8 mouse cellular contexts compared by ENCODE assay signal in the genomic region with DNA sequence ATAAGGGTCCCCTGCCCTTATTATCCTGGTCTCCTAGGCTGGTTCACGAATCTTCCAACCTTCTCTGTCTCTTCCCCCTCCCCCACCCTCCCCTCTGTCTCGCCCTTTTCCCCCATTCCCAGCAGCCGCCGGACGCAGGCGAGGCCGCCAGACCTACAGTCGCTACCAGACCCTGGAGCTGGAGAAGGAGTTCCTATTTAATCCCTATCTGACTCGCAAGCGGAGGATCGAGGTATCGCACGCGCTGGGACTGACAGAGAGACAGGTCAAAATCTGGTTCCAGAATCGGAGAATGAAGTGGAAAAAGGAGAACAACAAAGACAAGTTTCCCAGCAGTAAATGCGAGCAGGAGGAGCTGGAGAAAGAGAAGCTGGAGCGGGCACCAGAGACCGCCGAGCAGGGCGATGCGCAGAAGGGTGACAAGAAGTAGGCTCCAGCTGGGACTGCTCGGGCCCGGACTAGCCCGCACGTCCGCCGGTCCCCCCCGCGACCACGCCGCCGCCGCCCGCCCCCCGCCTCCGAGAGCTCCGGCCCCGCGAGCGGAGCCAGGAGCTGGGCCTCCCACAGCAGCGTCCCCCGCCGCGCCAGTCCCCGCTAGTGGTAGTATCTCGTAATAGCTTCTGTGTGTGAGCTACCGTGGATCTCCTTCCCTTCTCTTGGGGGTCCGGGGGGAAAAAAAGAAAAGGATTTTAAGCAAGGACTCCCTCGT. TPM values are rescaled to one million over a fixed set of nuclear protein-coding genes. Genes with fewer than 3 reads are reported as not detected.
A peak's percentile ranks its signal among the peaks of the same experiment; 100 is the strongest.
DNase-seq lines count a peak whose midpoint lies in the region; ATAC-seq and TF ChIP-seq lines count a peak whose summit lies in the region.

No protein-coding gene starts in this region.

- DNase-seq in heart, postnatal 14 days: no peak
- DNase-seq in R1 (ENCODE audit: low read depth, low spot score): peak; percentile 69
- DNase-seq in heart, postnatal 0 days (ENCODE audit: low spot score): peak; percentile 52
- no peak for DNase-seq in limb, embryonic 14.5 days (ENCODE audit: low spot score)
- no peak for DNase-seq in natural killer cell, adult 2 months (ENCODE audit: low spot score in 2 of 2)
- DNase-seq in gastrocnemius, adult 8-10 months (ENCODE audit: low spot score in 2 of 2): no peak

- peaks cover 15% of the 10 kb centered on the region; the same call in 1 of the 2 replicates for H3K4me1 ChIP-seq in heart, embryonic 11.5 days (ENCODE audit: control insufficient read depth, insufficient read depth, low read length)
- no peaks in the 10 kb centered on the region for H3K4me1 ChIP-seq in heart, postnatal 0 days (ENCODE audit: control insufficient read depth, insufficient read depth)
- H3K4me1 ChIP-seq in limb, embryonic 14.5 days (ENCODE audit: control insufficient read depth, insufficient read depth, low read length): peaks cover 4% of the 10 kb centered on the region; the same call in 1 of the 2 replicates
- peaks cover 30% of the 10 kb centered on the region for H3K4me1 ChIP-seq in neural tube, embryonic 12.5 days

- ATAC-seq in heart, embryonic 11.5 days (replicated peaks; ENCODE audit: insufficient number of reproducible peaks, low FRiP score, low TSS enrichment): no peak
- ATAC-seq in heart, postnatal 0 days (ENCODE audit: insufficient read depth, low read depth): 0 out of 2 replicates have a peak, but pooled peaks have one; percentile 43
- ATAC-seq in limb, embryonic 14.5 days (ENCODE audit: low FRiP score, low read depth): no peak
- no peak for ATAC-seq in neural tube, embryonic 12.5 days (ENCODE audit: low FRiP score, low read depth)

- peak overlapping the region; percentile 71 for H3K4me2 ChIP-seq in heart, embryonic 11.5 days
- peak overlapping the region; percentile 62 for H3K4me2 ChIP-seq in heart, postnatal 0 days (ENCODE audit: low read depth, low read length)
- peak overlapping the region; percentile 41 for H3K4me2 ChIP-seq in limb, embryonic 14.5 days (replicated peaks; ENCODE audit: low read depth, low read length, severe bottlenecking)
- peak overlapping the region; percentile 100 for H3K4me2 ChIP-seq in neural tube, embryonic 12.5 days (replicated peaks)

- TF ChIP-seq POLR2A in limb, embryonic 14.5 days (IDR thresholded peaks at IDR 0.05; ENCODE audit: borderline replicate concordance, extremely low read depth, insufficient read depth, insufficient read length): no peak

- H3K9me3 ChIP-seq in heart, embryonic 11.5 days (replicated peaks; ENCODE audit: control insufficient read depth, low read length): no peaks in the 10 kb centered on the region
- H3K9me3 ChIP-seq in heart, postnatal 0 days (replicated peaks; ENCODE audit: control insufficient read depth, low read length): no peaks in the 10 kb centered on the region
- H3K9me3 ChIP-seq in limb, embryonic 14.5 days (ENCODE audit: control insufficient read depth, low read length): no peaks in the 10 kb centered on the region
- no peaks in the 10 kb centered on the region for H3K9me3 ChIP-seq in neural tube, embryonic 12.5 days

- H3K36me3 ChIP-seq in heart, embryonic 11.5 days (ENCODE audit: control insufficient read depth, insufficient read depth, low read length): no peaks in the 10 kb centered on the region
- no peaks in the 10 kb centered on the region for H3K36me3 ChIP-seq in heart, postnatal 0 days (replicated peaks; ENCODE audit: control insufficient read depth, insufficient read depth, low read length)
- H3K36me3 ChIP-seq in limb, embryonic 14.5 days (ENCODE audit: control insufficient read depth, insufficient read depth, low read length): no peaks in the 10 kb centered on the region
- peaks cover 3% of the 10 kb centered on the region; the same call in 1 of the 2 replicates for H3K36me3 ChIP-seq in neural tube, embryonic 12.5 days

- WGBS in heart, embryonic 11.5 days (ENCODE audit: insufficient replicate concordance): under 1% methylated on average over 49 of the region's 49 CpGs
- WGBS in heart, postnatal 0 days: 1% methylated on average over 45 of the region's 49 CpGs
- 2% methylated on average over 46 of the region's 49 CpGs for WGBS in limb, embryonic 14.5 days
- under 1% methylated on average over 49 of the region's 49 CpGs for WGBS in neural tube, embryonic 12.5 days

- no peak for TF ChIP-seq CTCF in heart, postnatal 0 days (IDR thresholded peaks at IDR 0.05; ENCODE audit: low read depth)

- no peak overlapping the region for H3K9ac ChIP-seq in heart, embryonic 11.5 days (ENCODE audit: low read depth, low read length)
- no peak overlapping the region for H3K9ac ChIP-seq in heart, postnatal 0 days (replicated peaks; ENCODE audit: low read depth, low read length)
- H3K9ac ChIP-seq in limb, embryonic 14.5 days (ENCODE audit: low read depth, low read length, severe bottlenecking): peak overlapping the region; percentile 36; the same call in 1 of the 2 replicates
- H3K9ac ChIP-seq in neural tube, embryonic 12.5 days: peak overlapping the region; percentile 100

- TF ChIP-seq EP300 in heart, postnatal 0 days (IDR thresholded peaks at IDR 0.05; ENCODE audit: low read depth): no peak

- peak overlapping the region; percentile 40 for H3K4me3 ChIP-seq in heart, embryonic 11.5 days (ENCODE audit: low read depth, low read length)
- H3K4me3 ChIP-seq in heart, postnatal 0 days (ENCODE audit: low read depth, low read length): peak overlapping the region; percentile 38
- peak overlapping the region; percentile 25 for H3K4me3 ChIP-seq in limb, embryonic 14.5 days (replicated peaks; ENCODE audit: low read length)
- peak overlapping the region; percentile 99 for H3K4me3 ChIP-seq in neural tube, embryonic 12.5 days

- intact Hi-C loops in heart, postnatal 14 days (cut with DNase I): no loop called here

- H3K27me3 ChIP-seq in heart, embryonic 11.5 days (ENCODE audit: control insufficient read depth, insufficient read depth, low read length): peaks cover 98% of the 10 kb centered on the region
- peaks cover 100% of the 10 kb centered on the region for H3K27me3 ChIP-seq in heart, postnatal 0 days (ENCODE audit: control insufficient read depth, insufficient read depth, low read length)
- peaks cover 97% of the 10 kb centered on the region for H3K27me3 ChIP-seq in limb, embryonic 14.5 days (ENCODE audit: control insufficient read depth, insufficient read depth, low read length)
- H3K27me3 ChIP-seq in neural tube, embryonic 12.5 days (replicated peaks): 0 out of 2 replicates have a peak, but pooled peaks cover 3% of the 10 kb centered on the region

- H3K27ac ChIP-seq in heart, embryonic 11.5 days (ENCODE audit: low read depth, low read length): no peak overlapping the region
- no peak overlapping the region for H3K27ac ChIP-seq in heart, postnatal 0 days (ENCODE audit: low read depth)
- H3K27ac ChIP-seq in limb, embryonic 14.5 days (replicated peaks; ENCODE audit: low read depth, low read length): no peak overlapping the region
- peak overlapping the region; percentile 99 for H3K27ac ChIP-seq in neural tube, embryonic 12.5 days

RNA-seq across cellular contexts. Expression of a gene that starts 2.2 kb away (rescaled TPM):
- 0.28 and 0.31 TPM in 2 replicates for polyA plus RNA-seq in heart, embryonic 11.5 days (2014; fragmentation: Nextera tagmentation; extraction: Ambion mirVana)
- total RNA-seq in heart, postnatal 14 days (2021): not detected
- total RNA-seq in heart, postnatal 0 days (2014; rRNA removed; ENCODE audit: low replicate concordance): not detected in 2 replicates
- polyA plus RNA-seq in heart, postnatal 0 days (2015; fragmentation: Nextera tagmentation; extraction: Ambion mirVana): 0.20 TPM in 1 of 2 replicates, not detected in the other
- polyA plus RNA-seq in limb, embryonic 14.5 days (2012; rRNA removed): 2.0 and 2.7 TPM in 2 replicates
- polyA plus RNA-seq in limb, embryonic 14.5 days (2014; fragmentation: Nextera tagmentation; extraction: Ambion mirVana): 2.2 and 4.4 TPM in 2 replicates
- 97.1 and 101 TPM in 2 replicates for polyA plus RNA-seq in neural tube, embryonic 12.5 days (2016; fragmentation: Nextera tagmentation; extraction: Ambion mirVana)
- 1 to 10 TPM in 1 of 4 experiments, under 1 TPM in 2, not detected in 1; 0.52 to 1.0 (median 0.94) TPM for total RNA-seq in gastrocnemius, adult 8-10 months (2022)

RNA-seq across cellular contexts. Expression of a gene that starts 2.5 kb away (rescaled TPM):
- 0.06 TPM in 1 of 2 replicates, not detected in the other for polyA plus RNA-seq in heart, embryonic 11.5 days (2014; fragmentation: Nextera tagmentation; extraction: Ambion mirVana)
- total RNA-seq in heart, postnatal 14 days (2021): not detected
- not detected in 2 replicates for total RNA-seq in heart, postnatal 0 days (2014; rRNA removed; ENCODE audit: low replicate concordance)
- polyA plus RNA-seq in heart, postnatal 0 days (2015; fragmentation: Nextera tagmentation; extraction: Ambion mirVana): not detected in 2 replicates
- 2.1 and 2.3 TPM in 2 replicates for polyA plus RNA-seq in limb, embryonic 14.5 days (2012; rRNA removed)
- polyA plus RNA-seq in limb, embryonic 14.5 days (2014; fragmentation: Nextera tagmentation; extraction: Ambion mirVana): 0.10 and 0.43 TPM in 2 replicates
- polyA plus RNA-seq in neural tube, embryonic 12.5 days (2016; fragmentation: Nextera tagmentation; extraction: Ambion mirVana): 35.7 and 53.3 TPM in 2 replicates
- under 1 TPM in 2 of 4 experiments, not detected in 2; 0.11 to 0.19 TPM for total RNA-seq in gastrocnemius, adult 8-10 months (2022)

RNA-seq across cellular contexts. Expression of a gene that starts 8.1 kb away (rescaled TPM):
- 0.32 and 0.90 TPM in 2 replicates for polyA plus RNA-seq in heart, embryonic 11.5 days (2014; fragmentation: Nextera tagmentation; extraction: Ambion mirVana)
- not detected for total RNA-seq in heart, postnatal 14 days (2021)
- total RNA-seq in heart, postnatal 0 days (2014; rRNA removed; ENCODE audit: low replicate concordance): not detected in 2 replicates
- polyA plus RNA-seq in heart, postnatal 0 days (2015; fragmentation: Nextera tagmentation; extraction: Ambion mirVana): not detected in 2 replicates
- polyA plus RNA-seq in limb, embryonic 14.5 days (2012; rRNA removed): 2.2 and 2.8 TPM in 2 replicates
- 0.30 and 0.61 TPM in 2 replicates for polyA plus RNA-seq in limb, embryonic 14.5 days (2014; fragmentation: Nextera tagmentation; extraction: Ambion mirVana)
- polyA plus RNA-seq in neural tube, embryonic 12.5 days (2016; fragmentation: Nextera tagmentation; extraction: Ambion mirVana): 145 and 151 TPM in 2 replicates
- total RNA-seq in gastrocnemius, adult 8-10 months (2022): under 1 TPM in 3 of 4 experiments, not detected in 1; 0.29 to 0.77 (median 0.31) TPM

RNA-seq across cellular contexts. Expression of a gene that starts 12.9 kb away (rescaled TPM):
- 0.09 TPM in 1 of 2 replicates, not detected in the other for polyA plus RNA-seq in heart, embryonic 11.5 days (2014; fragmentation: Nextera tagmentation; extraction: Ambion mirVana)
- not detected for total RNA-seq in heart, postnatal 14 days (2021)
- not detected in 2 replicates for total RNA-seq in heart, postnatal 0 days (2014; rRNA removed; ENCODE audit: low replicate concordance)
- not detected in 2 replicates for polyA plus RNA-seq in heart, postnatal 0 days (2015; fragmentation: Nextera tagmentation; extraction: Ambion mirVana)
- polyA plus RNA-seq in limb, embryonic 14.5 days (2012; rRNA removed): 3.2 and 4.4 TPM in 2 replicates
- 1.1 and 1.2 TPM in 2 replicates for polyA plus RNA-seq in limb, embryonic 14.5 days (2014; fragmentation: Nextera tagmentation; extraction: Ambion mirVana)
- polyA plus RNA-seq in neural tube, embryonic 12.5 days (2016; fragmentation: Nextera tagmentation; extraction: Ambion mirVana): 76.1 and 90.5 TPM in 2 replicates
- total RNA-seq in gastrocnemius, adult 8-10 months (2022): under 1 TPM in 3 of 4 experiments, not detected in 1; 0.12 to 0.24 (median 0.19) TPM

RNA-seq across cellular contexts. Expression of a gene that starts 18.9 kb away (rescaled TPM):
- polyA plus RNA-seq in heart, embryonic 11.5 days (2014; fragmentation: Nextera tagmentation; extraction: Ambion mirVana): 0.65 and 2.4 TPM in 2 replicates
- total RNA-seq in heart, postnatal 14 days (2021): under 1 TPM; 0.19 to 0.22 TPM
- 0.19 TPM in 1 of 2 replicates, not detected in the other for total RNA-seq in heart, postnatal 0 days (2014; rRNA removed; ENCODE audit: low replicate concordance)
- 0.08 and 0.25 TPM in 2 replicates for polyA plus RNA-seq in heart, postnatal 0 days (2015; fragmentation: Nextera tagmentation; extraction: Ambion mirVana)
- 1.8 TPM in 2 replicates for polyA plus RNA-seq in limb, embryonic 14.5 days (2012; rRNA removed)
- polyA plus RNA-seq in limb, embryonic 14.5 days (2014; fragmentation: Nextera tagmentation; extraction: Ambion mirVana): 0.51 and 0.85 TPM in 2 replicates
- 79.2 and 94.7 TPM in 2 replicates for polyA plus RNA-seq in neural tube, embryonic 12.5 days (2016; fragmentation: Nextera tagmentation; extraction: Ambion mirVana)
- under 1 TPM; 0.29 to 0.49 (median 0.37) TPM for total RNA-seq in gastrocnemius, adult 8-10 months (2022)

Comparison
In these comparisons a context has a peak if more than half of its experiments do, and no peak if none do; other contexts are left out.
1. DNase-seq: peak in R1 (single experiment) and heart, postnatal 0 days (single experiment); none in heart, postnatal 14 days (0 of 2), limb, embryonic 14.5 days (single experiment), natural killer cell, adult 2 months (0 of 2) and gastrocnemius, adult 8-10 months (0 of 2).
2. H3K4me2 ChIP-seq: peak in every context shown above with its lines; median percentile 100 in neural tube, embryonic 12.5 days; 71 in heart, embryonic 11.5 days; 62 in heart, postnatal 0 days; 41 in limb, embryonic 14.5 days.
3. H3K4me3 ChIP-seq: peak in every context shown above with its lines; median percentile 99 in neural tube, embryonic 12.5 days; 40 in heart, embryonic 11.5 days; 38 in heart, postnatal 0 days; 25 in limb, embryonic 14.5 days.
4. H3K9ac ChIP-seq: peak in limb, embryonic 14.5 days (single experiment) and neural tube, embryonic 12.5 days (single experiment); none in heart, embryonic 11.5 days (single experiment) and heart, postnatal 0 days (single experiment).
5. RNA of a gene that starts 2.2 kb away (polyA plus RNA-seq): 97.1 to 101 TPM in neural tube, embryonic 12.5 days; 2.0 to 4.4 TPM in limb, embryonic 14.5 days, 0.28 to 0.31 TPM in heart, embryonic 11.5 days and 0.20 TPM in heart, postnatal 0 days; every median in the first group is over 10 times any median in the second.
6. RNA of a gene that starts 2.5 kb away (polyA plus RNA-seq): 35.7 to 53.3 TPM in neural tube, embryonic 12.5 days; 0.10 to 2.3 TPM in limb, embryonic 14.5 days, 0.06 TPM in heart, embryonic 11.5 days and not detected in heart, postnatal 0 days; every median in the first group is over 10 times any median in the second.
7. RNA of a gene that starts 8.1 kb away (polyA plus RNA-seq): 145 to 151 TPM in neural tube, embryonic 12.5 days; 0.30 to 2.8 TPM in limb, embryonic 14.5 days, 0.32 to 0.90 TPM in heart, embryonic 11.5 days and not detected in heart, postnatal 0 days; every median in the first group is over 10 times any median in the second.